Mouse (Mus musculus) limb, embryonic 11.5 days (tissue): ENCODE results near the gene F7. TPM values are rescaled to one million over a fixed set of nuclear protein-coding genes. Genes with fewer than 3 reads are reported as not detected.

Experiments
- ATAC-seq: fragments of 200-750 bp; cut with Nextera tagmentation; 2 replicates; pipeline ENCODE4 v1.8.0; 2017; ENCODE audit warnings: low read depth; ENCODE audit not compliant: insufficient number of reproducible peaks, low FRiP score, low TSS enrichment
- DNase-seq: peaks from one replicate; pipeline ENCODE4 v3.0.0-alpha.2; 2015; ENCODE audit warnings: low spot score
- H3K27ac ChIP-seq: fragments of 300-500 bp; sonication (generic); replicated peaks from 2 replicates; pipeline ENCODE4 v1.5.1; 2014; ENCODE audit warnings: low read depth, mild to moderate bottlenecking, low read length
- H3K27me3 ChIP-seq: fragments of 300-500 bp; sonication (generic); 2 replicates; pipeline ENCODE4 v1.6.1; 2014; ENCODE audit warnings: mild to moderate bottlenecking, low read length, mixed read lengths; ENCODE audit not compliant: control insufficient read depth, insufficient read depth
- H3K36me3 ChIP-seq: fragments of 300-500 bp; sonication (generic); 2 replicates; pipeline ENCODE4 v1.6.1; 2014; ENCODE audit warnings: mild to moderate bottlenecking, low read length, moderate library complexity, mixed read lengths; ENCODE audit not compliant: control insufficient read depth, insufficient read depth
- H3K4me1 ChIP-seq: fragments of 300-500 bp; sonication (generic); 2 replicates; pipeline ENCODE4 v1.6.1; 2014; ENCODE audit warnings: low read length, mixed read lengths; ENCODE audit not compliant: control insufficient read depth, insufficient read depth
- H3K4me2 ChIP-seq: fragments of 300-500 bp; sonication (generic); 2 replicates; pipeline ENCODE4 v1.6.1; 2014; ENCODE audit warnings: low read depth, mild to moderate bottlenecking, moderate library complexity; ENCODE audit not compliant: severe bottlenecking
- H3K4me3 ChIP-seq: fragments of 300-500 bp; sonication (generic); 2 replicates; pipeline ENCODE4 v1.5.1; 2014; ENCODE audit warnings: low read depth, low read length
- H3K9ac ChIP-seq: fragments of 300-500 bp; sonication (generic); 2 replicates; pipeline ENCODE4 v1.6.1; 2014; ENCODE audit warnings: mild to moderate bottlenecking, low read length
- H3K9me3 ChIP-seq: fragments of 300-500 bp; sonication (generic); 2 replicates; pipeline ENCODE4 v1.6.1; 2016; ENCODE audit warnings: low read length; ENCODE audit not compliant: control insufficient read depth
- WGBS: fragments of 180-500 bp; shearing (Covaris S2); extraction: QIAGEN DNeasy Blood & Tissue Kit; methylation state at CpG from one replicate; pipeline ENCODE4 v1.1.7; 2014; 5-methylcytosine and 5-hydroxymethylcytosine counted together
- polyA plus RNA-seq: library from polyadenylated mRNA; unstranded; fragments of >200 nt; fragmentation: Nextera tagmentation; extraction: Ambion mirVana; gene quantifications from 2 replicates; pipeline ENCODE4 v1.2.1, GENCODE M21; 2014

The F7 gene
- polyA plus RNA-seq, 1 experiment from 2014 or later: not detected

- Histone ChIP-seq H3K27ac (no peak overlapping the region), H3K27me3 (no peaks in the 10 kb centered on the region), H3K4me1 (peaks cover 11% of the 10 kb centered on the region; the same call in 1 of the 2 replicates), H3K36me3 (peaks cover 4% of the 10 kb centered on the region; the same call in 1 of the 2 replicates), H3K4me3 (no peak overlapping the region), H3K9ac (no peak overlapping the region), H3K9me3 (no peaks in the 10 kb centered on the region), H3K4me2 (no peak overlapping the region)
- ATAC-seq (no peak), DNase-seq (no peak)
- 86% methylated on average over 9 of the region's 9 CpGs for WGBS
Observed at GRCm38 (mm10) chr8:12999793-13000192, 26.0 kb upstream of the F7 start.

- ATAC-seq (no peak), DNase-seq (no peak)
- H3K36me3 ChIP-seq: peaks cover 4% of the 10 kb centered on the region; the same call in 1 of the 2 replicates
- no peak overlapping the region for H3K9ac ChIP-seq
- H3K4me2 ChIP-seq: no peak overlapping the region
- no peaks in the 10 kb centered on the region for H3K4me1 ChIP-seq
- no peak overlapping the region for H3K4me3 ChIP-seq
- H3K9me3 ChIP-seq: no peaks in the 10 kb centered on the region; the same call in 1 of the 2 replicates
- no peak overlapping the region for H3K27ac ChIP-seq
- 62% methylated on average over 4 of the region's 4 CpGs for WGBS
- H3K27me3 ChIP-seq: no peaks in the 10 kb centered on the region
Observed at GRCm38 (mm10) chr8:13007458-13007857, 18.4 kb upstream of the F7 start.

- Histone ChIP-seq H3K9me3 (no peaks in the 10 kb centered on the region; the same call in 1 of the 2 replicates), H3K36me3 (peaks cover 4% of the 10 kb centered on the region; the same call in 1 of the 2 replicates), H3K4me1 (no peaks in the 10 kb centered on the region), H3K27ac (no peak overlapping the region), H3K9ac (no peak overlapping the region), H3K4me3 (no peak overlapping the region), H3K27me3 (no peaks in the 10 kb centered on the region), H3K4me2 (no peak overlapping the region)
- DNase-seq (no peak), ATAC-seq (no peak)
- WGBS: 46% methylated on average over 4 of the region's 4 CpGs
Observed at GRCm38 (mm10) chr8:13010313-13010712, 15.5 kb upstream of the F7 start.

GRCm38 (mm10) chr8:13019560-13019959 is 6.3 kb upstream of the F7 start:
- no peak for DNase-seq
- Histone ChIP-seq H3K9me3 (no peaks in the 10 kb centered on the region), H3K9ac (no peak overlapping the region), H3K4me1 (no peaks in the 10 kb centered on the region), H3K27me3 (no peaks in the 10 kb centered on the region), H3K27ac (no peak overlapping the region), H3K4me3 (no peak overlapping the region), H3K36me3 (no peaks in the 10 kb centered on the region), H3K4me2 (no peak overlapping the region)
- ATAC-seq: no peak
- 57% methylated on average over 4 of the region's 4 CpGs for WGBS

GRCm38 (mm10) chr8:13021830-13022229 is 4.0 kb upstream of the F7 start:
- whole genome bisulfite sequencing: 92% methylated on average over 8 of the region's 8 CpGs
- H3K9ac ChIP-seq: no peak overlapping the region
- H3K36me3 ChIP-seq: no peaks in the 10 kb centered on the region
- no peaks in the 10 kb centered on the region for H3K27me3 ChIP-seq
- no peak overlapping the region for H3K4me2 ChIP-seq
- no peaks in the 10 kb centered on the region for H3K9me3 ChIP-seq
- H3K4me3 ChIP-seq: no peak overlapping the region
- H3K27ac ChIP-seq: no peak overlapping the region
- no peaks in the 10 kb centered on the region for H3K4me1 ChIP-seq
- no peak for DNase-seq
- no peak for ATAC-seq

GRCm38 (mm10) chr8:13027615-13028014 is 1.8 kb downstream of the F7 start:
- no peak for DNase-seq
- ATAC-seq: no peak
- Histone ChIP-seq H3K9me3 (no peaks in the 10 kb centered on the region), H3K4me1 (no peaks in the 10 kb centered on the region), H3K4me3 (no peak overlapping the region), H3K4me2 (no peak overlapping the region), H3K9ac (no peak overlapping the region), H3K27ac (no peak overlapping the region), H3K36me3 (no peaks in the 10 kb centered on the region), H3K27me3 (no peaks in the 10 kb centered on the region)
- whole genome bisulfite sequencing: 90% methylated on average over 5 of the region's 5 CpGs

GRCm38 (mm10) chr8:13028482-13028881 is 2.6 kb downstream of the F7 start:
- 82% methylated on average over 5 of the region's 5 CpGs for whole genome bisulfite sequencing
- Histone ChIP-seq H3K4me2 (no peak overlapping the region), H3K27ac (no peak overlapping the region), H3K9me3 (no peaks in the 10 kb centered on the region), H3K4me1 (no peaks in the 10 kb centered on the region), H3K4me3 (no peak overlapping the region), H3K36me3 (no peaks in the 10 kb centered on the region), H3K9ac (no peak overlapping the region), H3K27me3 (no peaks in the 10 kb centered on the region)
- DNase-seq: no peak
- no peak for ATAC-seq

- ATAC-seq (no peak), DNase-seq (no peak)
- H3K4me3 ChIP-seq: no peak overlapping the region
- H3K9me3 ChIP-seq: no peaks in the 10 kb centered on the region
- 89% methylated on average over 10 of the region's 10 CpGs for WGBS
- H3K27ac ChIP-seq: no peak overlapping the region
- no peaks in the 10 kb centered on the region for H3K27me3 ChIP-seq
- H3K4me2 ChIP-seq: no peak overlapping the region
- H3K9ac ChIP-seq: no peak overlapping the region
- H3K36me3 ChIP-seq: no peaks in the 10 kb centered on the region
- H3K4me1 ChIP-seq: 0 out of 2 replicates have a peak, but pooled peaks cover 3% of the 10 kb centered on the region
Observed at GRCm38 (mm10) chr8:13036346-13036812, 10.5 kb downstream of the F7 start.

GRCm38 (mm10) chr8:13037015-13037414 is 11.2 kb downstream of the F7 start, which contains the start of gene F10:
F10 (plus strand) TSS chr8:13037308.
- no peak for ATAC-seq
- 0 out of 2 replicates have a peak, but pooled peaks cover 3% of the 10 kb centered on the region for H3K4me1 ChIP-seq
- no peak within 1 kb of the TSS for H3K4me2 ChIP-seq
- no peaks in the 10 kb centered on the region for H3K9me3 ChIP-seq
- H3K27ac ChIP-seq: no peak within 1 kb of the TSS
- H3K36me3 ChIP-seq: no peaks in the 10 kb centered on the region
- WGBS: 57% methylated on average over 7 of the region's 7 CpGs
- H3K27me3 ChIP-seq: no peaks in the 10 kb centered on the region
- no peak within 1 kb of the TSS for H3K9ac ChIP-seq
- DNase-seq: no peak
- H3K4me3 ChIP-seq: no peak within 1 kb of the TSS
